Mouse (Mus musculus) adrenal gland (tissue): Measurements from ENCODE around the gene Dennd2d.

Experiments used
- intact Hi-C: fragments of 180-260 bp; cut with DNase I; formaldehyde crosslinking; loops from one replicate; pipeline ENCODE4 v1.15.1; 2025

Gene Dennd2d

GRCm38 (mm10) chr3:106495346-106496044 lies 13.3 kb downstream of the Dennd2d start:
- intact Hi-C loops = no loop called here

DNA sequence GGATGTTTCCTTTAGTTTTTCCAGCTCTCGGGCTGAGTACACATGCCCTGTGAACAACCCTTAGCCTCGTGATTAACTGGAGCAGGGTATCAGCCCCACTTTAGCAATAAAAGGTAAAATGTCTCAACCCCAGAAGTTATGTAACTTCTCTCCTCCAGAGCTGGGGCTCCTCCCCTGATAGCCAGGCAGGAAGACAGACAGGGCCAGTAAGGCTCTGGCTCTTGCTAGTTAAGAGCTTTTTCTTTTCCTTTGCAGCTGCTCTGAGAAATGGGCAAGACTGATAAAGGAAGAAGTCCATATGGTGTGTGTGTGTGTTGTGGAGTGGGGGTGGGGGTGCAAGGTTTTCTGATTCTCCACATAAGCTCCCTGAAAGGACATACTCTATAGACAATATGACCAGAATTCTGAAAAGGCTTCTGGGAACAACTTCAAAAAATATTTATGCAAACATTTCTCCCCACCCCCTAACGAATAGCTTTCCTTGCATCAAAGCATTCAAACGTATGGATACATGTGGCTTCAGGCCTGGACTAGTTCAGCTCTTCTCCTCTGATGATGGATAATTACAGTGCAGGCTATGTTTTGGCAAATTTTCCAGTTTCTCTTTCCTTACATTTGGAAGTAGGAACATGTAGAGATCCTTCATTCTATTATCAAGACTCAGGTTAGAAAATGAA lies 14.0 kb downstream of the Dennd2d start:
- intact Hi-C loops = no loop called here

DNA sequence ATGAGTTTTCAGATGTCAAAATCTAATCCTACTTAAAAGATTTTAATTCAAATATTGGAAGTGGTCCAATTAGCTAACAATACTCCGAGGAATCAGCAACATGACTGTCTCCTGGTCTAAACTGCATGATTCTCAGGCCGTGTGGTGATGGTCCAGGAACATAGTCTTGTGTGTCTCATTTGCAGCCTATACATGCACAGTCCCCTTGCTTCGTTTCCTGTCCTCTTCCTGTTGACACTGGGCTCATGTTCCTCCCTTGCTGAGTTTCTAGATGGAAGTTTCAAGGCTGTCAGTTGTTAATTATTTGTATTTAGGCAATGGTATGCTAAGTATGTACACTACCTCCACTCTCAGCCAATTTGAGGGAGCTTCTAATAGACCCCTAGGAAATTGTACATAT lies 14.8 kb downstream of the Dennd2d start:
- intact Hi-C loops = no loop called here

DNA sequence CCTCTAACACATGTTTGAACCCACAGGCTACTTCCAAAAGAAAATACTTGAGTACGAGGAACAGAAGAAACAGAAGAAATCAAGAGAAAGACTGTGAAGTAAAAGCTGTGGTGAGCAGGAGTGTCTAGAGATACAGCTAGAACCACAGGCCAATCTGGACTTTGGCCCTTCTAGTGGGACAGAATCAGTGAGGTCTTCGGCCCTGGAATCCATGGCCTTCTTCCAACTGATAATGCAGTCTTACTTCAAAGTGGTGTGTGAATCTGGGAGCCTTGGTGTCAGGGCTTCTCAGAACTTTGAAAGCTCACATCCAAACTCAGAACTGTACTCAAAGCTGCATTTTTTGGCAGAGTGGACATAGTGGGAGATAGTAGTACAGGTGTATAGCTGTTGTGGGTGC lies 18.3 kb downstream of the Dennd2d start:
- intact Hi-C loops = no loop called here

DNA sequence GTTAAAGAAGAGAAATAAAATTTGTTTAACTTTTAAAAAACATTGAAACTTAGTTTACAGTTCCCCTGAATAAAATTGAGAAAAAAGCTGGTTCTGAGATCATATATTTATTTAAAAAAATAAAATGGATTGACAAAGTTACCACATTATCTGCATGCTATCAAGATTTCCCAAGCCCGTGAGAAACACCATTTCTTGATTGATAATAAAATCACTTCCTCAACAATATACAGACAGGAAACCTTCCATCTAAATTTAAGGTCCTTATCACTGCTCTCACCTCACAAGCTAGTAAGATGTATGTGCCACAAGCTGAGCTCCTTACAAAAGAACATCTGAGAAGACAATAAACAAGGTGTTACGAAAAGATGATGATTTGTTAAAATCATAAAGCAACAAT lies 20.7 kb downstream of the Dennd2d start:
- intact Hi-C loops = no loop called here

DNA sequence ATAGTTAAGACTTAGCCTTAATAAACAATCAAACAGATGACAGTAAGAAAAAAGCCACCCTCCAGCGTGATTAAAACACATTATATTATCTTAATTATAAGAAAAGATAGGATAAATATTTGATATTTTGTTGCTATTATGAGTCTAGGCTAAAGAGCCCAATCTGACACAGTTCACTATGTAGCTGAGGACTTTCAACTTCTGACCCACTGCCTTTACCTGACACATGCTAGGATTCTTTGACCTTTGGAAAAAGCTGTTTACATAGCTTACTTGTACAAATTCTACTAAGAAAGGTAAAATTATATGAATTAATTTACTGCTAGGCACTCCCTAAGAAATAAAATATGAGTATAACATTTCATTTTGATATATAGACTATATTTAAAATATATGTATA lies 28.5 kb downstream of the Dennd2d start:
- intact Hi-C loops = no loop called here

DNA sequence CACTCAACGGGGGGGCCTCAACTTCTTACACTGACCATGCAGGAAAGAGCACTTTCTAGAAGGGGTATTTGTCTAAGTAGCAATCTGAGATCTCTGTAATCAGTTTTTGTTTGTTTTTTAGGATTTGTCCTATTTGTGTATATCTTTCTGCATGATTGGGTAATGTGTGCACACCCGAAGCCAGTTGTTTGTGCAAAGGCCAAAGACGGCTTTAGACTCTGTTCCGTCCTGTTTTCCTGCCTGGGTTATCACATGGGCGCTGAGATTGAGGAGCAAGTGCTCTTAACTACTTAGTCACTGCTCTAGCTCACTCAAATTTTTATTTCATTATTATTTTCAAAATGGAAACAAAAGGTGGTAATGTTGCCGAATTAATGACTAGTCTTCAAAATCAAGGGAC lies 32.8 kb downstream of the Dennd2d start:
- intact Hi-C loops = no loop called here

GRCm38 (mm10) chr3:106522730-106523129 lies 40.5 kb downstream of the Dennd2d start:
- intact Hi-C loops = no loop called here

GRCm38 (mm10) chr3:106526411-106526810 lies 44.2 kb downstream of the Dennd2d start:
- intact Hi-C loops = no loop called here

- intact Hi-C loops = no loop called here
Measured at GRCm38 (mm10) chr3:106528032-106528431, 45.8 kb downstream of the Dennd2d start.

DNA sequence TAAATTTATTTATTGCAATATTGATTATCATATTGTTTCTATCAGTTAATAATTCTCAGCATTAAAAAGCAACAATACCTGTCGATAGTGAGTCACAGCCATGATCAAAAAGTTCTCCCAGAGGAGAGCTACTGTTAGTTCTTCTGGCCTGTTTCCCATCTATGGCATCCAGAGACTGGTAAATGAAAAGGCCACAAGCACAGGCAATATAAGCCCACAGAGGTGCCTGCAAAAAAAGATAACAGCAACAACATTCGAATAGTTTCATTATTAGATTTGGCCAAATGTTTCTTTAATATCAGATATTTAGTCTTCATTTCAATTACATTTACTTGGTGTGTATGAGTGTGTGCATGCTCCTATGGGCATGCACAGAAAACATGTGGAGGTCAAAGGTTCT lies 51.1 kb downstream of the Dennd2d start:
- intact Hi-C loops = no loop called here

GRCm38 (mm10) chr3:106544721-106545316 lies 62.6 kb downstream of the Dennd2d start:
- intact Hi-C loops = loop anchor here (5.0 to 10.0 kb wide), 2 partner anchors 177 to 580 kb away; partner anchors contain the start of gene Atp5f1

DNA sequence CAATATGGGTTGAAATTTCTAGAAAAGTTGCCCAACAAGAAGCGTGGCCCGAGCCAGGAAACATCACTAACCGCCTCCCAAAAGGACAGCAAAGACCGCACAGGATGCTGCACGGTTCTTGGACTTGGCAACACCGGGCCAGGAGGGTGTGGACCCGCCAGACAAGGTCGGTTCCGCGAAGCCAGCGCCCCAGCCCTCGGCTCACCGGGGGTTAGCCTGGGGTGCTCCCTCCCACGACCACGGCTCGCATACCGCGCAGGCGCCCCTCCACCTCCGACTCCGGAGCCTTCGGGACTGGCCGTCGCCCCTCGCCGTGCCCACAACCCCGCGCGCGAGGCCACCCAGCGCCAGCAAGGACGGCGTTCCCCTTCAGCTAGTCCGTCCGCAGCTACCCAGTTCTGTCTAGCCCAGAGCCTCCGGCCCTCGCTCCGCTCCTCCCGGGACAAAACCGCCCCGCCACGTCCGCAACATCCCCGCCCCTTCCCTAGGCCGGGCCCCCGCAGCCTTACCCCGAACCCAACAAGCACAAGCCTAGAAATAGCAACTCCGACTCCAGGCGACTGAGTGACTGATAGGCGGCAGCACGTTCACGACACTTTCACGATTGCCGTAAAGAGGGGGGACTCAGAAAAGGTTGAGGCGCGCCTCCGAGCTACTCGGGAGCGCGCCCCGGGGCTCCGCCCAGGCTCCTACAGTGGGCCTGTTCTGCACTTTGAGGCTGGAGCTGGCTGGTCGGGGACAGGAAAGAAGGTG lies 65.1 kb downstream of the Dennd2d start, which contains the start of the genes Dram2 and Cept1:
Gene Dram2 (plus strand): TSS at position 628 of the 753 bp plus-strand sequence.
Gene Cept1 (minus strand): TSS at position 632 of the 753 bp plus-strand sequence.
- intact Hi-C loops = loop anchor here (5.0 to 10.0 kb wide), 2 partner anchors 175 to 583 kb away; partner anchors contain the start of gene Atp5f1

DNA sequence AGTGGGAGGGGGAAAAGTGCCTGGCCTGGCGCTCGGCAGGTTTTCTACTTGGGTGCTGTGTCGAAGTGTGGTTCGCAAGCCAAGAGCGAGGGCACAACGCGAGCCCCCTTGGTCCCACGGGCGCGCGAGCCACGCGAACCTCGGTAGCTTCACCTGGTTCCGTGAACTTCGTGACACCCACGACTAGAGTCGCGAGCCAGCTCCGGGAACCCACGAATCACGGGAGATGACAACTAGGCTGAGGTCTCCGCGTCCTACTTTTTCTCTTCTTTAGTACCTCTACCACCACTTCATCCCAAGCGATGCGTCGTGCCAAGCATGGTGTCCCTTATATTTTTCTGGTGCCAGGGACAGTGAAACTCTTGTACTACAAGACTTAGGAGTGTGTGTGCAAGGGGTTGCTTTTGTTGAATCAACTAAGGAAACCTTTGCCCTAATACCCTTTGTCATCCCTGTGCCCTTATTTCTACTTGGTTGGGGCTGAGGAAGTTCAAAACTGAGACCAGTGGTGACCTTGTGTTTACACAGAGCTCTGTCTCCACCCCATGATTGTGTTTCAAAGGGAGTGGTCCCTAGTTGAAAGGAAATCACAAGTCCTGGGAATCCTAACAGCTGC lies 65.8 kb downstream of the Dennd2d start:
- intact Hi-C loops = loop anchor here (5.0 to 10.0 kb wide), 2 partner anchors 174 to 583 kb away; partner anchors contain the start of gene Atp5f1

- intact Hi-C loops = loop anchor here (5.0 to 10.0 kb wide), 2 partner anchors 173 to 584 kb away; partner anchors contain the start of gene Atp5f1
Measured at GRCm38 (mm10) chr3:106548971-106549370, 66.8 kb downstream of the Dennd2d start.
